Mouse (Mus musculus) spleen, postnatal 36 days (tissue): ENCODE measurements around the gene Cln6.
A peak's percentile ranks its signal among the peaks of the same experiment; 100 is the strongest.
"Not testable (repeated sequence)": the region's sequence is repeated elsewhere in the genome, so short reads cannot be mapped to it uniquely, and the experiment has no call there.

Experiments used
- DNase-seq, 2 experiments: peaks; one replicate each; pipeline ENCODE4 v3.0.0; 2022; ENCODE audit warnings: low spot score in 2 of 2, mixed read lengths in 1 of 2

Gene Cln6

DNA sequence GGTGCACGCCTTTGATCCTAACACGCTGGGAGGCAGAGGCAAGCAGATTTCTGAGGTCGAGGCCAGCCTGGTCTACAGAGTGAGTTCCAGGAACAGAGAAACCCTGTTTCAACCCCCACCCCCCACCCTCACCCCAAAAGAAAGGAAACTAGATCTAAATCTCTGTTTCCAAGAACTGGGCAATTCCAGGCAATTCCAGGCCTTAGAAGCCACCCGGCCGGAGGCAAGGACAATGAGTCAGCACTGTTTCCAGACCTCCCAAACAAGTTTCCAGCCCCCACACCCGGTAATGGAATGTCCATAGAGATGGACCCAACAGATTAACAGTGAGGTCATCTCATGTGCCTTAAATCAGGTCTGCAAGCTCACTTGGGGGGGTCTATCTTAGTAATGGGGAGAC, 8.7 kb upstream of the Cln6 start:
- DNase-seq, result no peak

DNA sequence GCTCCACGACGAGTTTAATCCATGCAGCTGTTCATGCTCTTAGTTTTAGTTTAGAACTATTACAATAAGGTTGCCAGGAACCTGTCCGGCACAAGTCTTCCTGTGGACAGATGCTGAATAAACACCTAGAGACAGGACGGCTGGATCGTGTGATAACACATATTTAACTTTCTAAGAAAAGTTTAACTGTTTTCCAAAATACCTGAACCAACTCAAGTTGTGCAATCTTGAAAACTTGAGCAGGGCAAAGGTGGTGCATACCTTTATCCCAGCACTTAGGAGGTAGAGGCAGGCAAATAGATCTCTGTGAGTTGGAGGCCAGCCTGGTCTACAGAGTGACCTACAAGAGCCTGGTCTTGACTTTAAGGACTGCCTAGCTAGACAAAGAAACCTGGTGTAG, 3.7 kb upstream of the Cln6 start:
- no peak for DNase-seq

DNA sequence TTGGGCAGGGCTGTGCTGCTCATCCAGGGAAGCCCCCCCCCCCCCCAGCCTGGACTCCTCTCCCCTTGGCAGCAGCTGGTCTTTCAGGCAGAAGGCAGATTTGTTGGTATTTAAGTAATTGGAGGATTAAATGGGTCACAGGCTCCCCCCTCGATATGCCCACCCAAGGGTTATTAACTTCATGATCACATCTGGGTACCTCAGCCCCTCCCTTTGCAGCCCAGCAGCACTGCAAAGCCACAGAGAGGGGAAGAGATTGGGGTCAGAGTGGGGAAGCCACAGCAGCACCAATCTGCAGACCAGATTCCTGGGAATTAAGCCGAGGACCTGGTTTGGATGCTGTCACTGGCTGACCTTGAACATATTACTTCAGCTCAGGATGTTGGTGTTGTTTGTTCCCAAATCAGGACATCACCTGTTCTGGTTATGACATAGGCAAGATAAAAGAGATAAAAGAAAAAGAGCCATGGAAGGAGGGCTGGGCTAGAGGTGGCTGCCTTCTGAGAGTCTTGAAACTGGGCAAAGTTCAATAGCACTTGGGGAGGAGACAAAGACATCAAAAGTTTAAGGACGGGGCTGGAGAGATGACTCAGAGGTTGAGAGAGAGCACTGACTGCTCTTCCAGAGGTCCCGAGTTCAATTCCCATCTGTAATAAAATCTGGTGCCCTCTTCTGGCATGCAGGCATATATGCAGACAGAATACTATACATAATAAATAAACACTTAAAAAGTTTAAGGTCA, 2.7 kb upstream of the Cln6 start:
- DNase-seq, result no peak

DNA sequence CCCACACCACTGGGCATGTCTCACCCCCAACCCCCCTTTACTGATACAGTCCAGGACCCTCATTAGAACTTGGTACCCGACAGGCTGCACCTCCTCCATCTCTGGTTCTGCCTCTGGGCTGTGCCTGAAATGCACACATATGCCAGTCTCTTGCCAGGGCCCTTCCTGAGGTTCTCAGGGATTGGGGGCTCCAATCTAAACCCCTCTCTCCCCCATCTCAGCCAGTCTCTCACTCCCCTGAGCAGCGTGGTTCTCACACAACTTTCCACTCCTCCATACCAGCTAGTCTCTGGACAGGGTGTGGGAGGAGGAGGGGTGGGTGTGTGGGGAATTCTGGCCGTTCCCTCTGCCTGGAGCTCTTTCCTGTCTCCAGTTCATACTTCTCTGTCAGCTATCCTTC, 974 bp upstream of the Cln6 start:
- no peak for DNase-seq

DNA sequence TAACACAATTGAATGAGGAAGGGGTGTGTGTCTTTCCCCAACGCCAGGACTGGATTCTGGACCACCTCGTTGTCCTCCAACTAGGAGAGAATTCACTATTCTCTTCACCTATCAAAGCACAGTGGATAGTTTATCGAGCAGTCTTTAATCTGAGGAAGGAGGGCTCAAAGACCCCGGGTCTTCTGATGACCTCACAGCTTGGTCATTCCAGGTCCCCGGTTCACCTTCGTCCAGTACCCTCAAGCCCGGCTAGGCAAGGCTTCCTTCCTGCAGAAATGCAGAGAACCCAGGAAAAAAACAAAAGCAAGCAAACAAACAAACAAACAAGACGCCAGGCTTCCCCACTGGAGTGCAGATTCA, 459 bp upstream of the Cln6 start:
- no peak for DNase-seq

DNA sequence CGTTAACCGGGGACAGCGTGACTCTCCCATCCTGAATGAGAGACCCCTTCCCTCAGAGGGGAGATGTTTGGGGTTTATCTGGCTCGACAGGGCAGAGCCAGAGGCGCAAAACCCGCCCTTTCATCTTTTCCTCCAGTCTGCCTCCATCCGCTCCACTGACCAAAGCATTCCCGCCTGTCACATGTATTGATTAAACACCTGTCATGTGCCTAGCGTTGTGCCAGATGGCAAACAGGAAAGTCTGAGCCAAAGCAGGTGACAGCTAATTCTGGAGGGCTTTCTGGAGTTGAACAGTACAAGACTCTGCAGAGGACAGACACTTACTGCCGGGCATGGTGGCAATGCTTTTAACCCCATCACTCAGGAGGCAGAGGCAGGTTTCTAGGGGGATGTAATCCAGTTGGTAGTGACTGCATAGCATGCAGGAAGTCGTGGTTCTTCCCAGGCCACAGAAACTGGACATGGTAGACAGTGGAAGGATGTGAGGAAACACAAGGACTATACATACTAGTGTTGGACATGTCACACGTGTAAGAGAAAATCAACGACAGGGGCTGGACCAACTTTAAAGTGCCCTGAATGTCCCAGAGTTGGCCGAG, 686 bp downstream of the Cln6 start:
- no peak for DNase-seq

DNA sequence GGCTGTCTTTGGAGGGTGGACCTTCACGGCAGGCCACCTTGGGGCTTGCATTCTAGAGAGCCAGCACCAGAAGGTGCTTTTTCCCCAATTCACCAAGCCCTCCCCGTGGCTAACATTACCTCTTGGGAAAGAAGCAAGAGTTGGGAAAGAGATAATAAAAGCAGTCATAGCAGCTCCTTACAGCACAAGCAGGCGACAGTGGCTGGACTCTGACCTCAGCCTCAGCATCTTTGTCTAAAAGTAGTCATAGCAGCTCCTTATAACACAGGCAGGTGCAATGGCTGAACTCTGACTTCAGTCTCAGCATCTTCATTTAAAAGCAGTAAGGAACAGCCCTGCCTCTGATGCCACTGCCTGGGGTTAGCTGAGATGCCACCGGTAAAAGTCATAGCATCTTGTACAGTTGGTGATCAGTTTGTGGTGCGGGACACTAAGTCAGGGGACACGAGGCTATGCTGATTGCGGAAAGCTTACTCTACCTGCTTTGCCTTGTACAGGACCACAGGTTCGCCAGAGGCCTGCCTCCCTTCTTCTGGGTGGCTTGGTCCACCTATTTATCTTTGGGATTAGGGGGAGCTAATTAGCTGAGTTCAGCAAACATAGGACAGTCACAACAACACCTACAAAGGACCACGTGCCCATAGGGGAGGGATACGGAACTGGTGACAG, 4.9 kb downstream of the Cln6 start:
- no peak for DNase-seq

DNA sequence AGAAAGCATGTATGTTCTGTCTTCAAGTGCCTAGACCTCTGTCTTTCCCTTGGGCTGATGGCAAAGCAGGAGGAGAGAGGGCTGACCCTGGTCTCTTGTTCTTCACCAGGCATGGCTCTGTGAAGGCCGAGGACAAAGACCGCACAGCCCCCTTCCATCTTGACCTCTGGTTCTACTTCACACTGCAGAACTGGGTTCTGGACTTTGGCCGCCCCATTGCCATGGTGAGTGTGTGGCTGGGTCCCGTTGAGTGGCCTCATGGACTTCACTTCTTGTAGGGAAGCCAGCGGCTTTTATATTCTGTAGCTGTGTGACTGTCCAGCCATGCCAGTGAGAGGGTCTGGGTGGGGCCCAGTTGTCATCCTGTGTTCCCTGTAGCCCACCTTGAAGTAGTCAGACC, 5.9 kb downstream of the Cln6 start:
- DNase-seq, result no peak

DNA sequence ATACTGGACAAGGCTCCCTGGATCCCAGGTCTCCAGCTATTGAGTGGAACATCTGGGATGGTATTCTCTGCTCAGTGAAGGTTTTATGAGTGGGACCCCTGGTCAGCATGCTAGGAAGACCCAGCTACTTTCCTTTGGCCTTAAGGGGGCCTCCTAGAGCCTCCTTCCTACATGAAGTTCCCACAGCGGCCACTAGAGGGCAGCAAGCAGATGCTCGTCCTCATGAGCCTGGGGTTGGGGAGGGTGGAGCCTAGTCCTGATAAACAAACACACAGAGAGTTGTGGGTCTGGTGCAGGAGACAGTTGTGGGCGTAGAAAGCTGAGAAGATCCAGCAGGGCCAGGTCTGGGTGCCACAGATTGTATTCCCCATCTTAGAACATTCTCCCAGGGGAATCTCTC, 9.1 kb downstream of the Cln6 start:
- DNase-seq, result peak; percentile 67 to 74

DNA sequence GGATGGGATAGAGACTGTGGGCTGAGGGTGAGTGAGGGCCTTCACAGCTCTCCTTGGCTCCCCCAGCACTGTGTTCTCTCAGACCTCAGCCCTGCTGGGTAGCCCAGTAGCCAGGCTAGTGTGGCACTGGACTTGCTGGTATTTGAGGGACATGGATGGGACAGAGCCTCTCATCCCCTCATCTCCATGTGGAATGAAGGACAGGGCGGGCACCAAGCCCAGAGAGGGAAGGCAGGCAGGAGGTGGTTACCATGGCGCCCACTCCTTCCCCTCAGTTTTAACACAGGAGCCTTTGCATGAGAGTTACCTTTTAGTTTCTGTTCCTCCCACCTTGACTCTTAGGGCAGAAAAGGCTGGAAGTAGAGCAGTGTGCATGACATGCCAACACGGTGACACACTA, 10.1 kb downstream of the Cln6 start:
- no peak for DNase-seq

DNA sequence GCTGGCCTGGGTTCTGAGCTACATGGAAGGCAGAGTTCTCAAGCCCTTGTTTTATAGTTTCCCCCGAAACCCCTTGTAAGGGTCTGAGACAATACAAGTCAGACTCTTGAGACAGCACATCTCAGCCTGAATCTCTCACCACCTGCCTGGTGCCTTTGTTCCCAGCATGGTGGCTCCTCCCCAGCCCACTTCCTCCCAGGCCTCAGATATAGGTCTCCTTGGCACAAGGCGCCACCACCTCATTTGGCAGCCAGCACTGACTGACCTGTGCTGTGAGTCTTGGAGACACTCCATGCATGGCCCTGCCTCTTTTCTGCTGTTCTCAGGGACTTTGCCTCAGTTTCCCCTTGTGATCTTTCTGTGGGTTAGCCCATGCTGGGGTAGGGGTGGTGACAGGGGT, 13.0 kb downstream of the Cln6 start:
- no peak for DNase-seq

DNA sequence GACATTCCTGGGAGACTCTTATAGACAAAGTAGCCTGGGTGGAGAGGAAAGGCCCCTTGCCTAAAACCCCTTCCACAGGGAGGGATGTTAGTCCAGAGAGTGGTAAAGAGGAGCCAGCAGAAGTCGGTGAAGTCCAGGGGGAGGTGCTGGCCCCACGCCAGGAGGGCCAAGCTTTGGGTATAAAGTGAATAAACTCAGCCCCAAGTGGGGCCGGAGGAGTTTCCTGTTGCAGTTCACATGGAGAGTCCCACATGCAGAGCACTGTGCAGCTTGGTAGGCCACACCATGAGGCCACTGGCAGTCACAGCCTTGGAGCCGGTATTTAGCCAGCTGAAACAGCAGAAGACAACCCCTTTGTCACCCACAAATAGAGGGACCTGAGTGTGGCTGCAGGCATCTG, 15.9 kb downstream of the Cln6 start:
- DNase-seq, result no peak

DNA sequence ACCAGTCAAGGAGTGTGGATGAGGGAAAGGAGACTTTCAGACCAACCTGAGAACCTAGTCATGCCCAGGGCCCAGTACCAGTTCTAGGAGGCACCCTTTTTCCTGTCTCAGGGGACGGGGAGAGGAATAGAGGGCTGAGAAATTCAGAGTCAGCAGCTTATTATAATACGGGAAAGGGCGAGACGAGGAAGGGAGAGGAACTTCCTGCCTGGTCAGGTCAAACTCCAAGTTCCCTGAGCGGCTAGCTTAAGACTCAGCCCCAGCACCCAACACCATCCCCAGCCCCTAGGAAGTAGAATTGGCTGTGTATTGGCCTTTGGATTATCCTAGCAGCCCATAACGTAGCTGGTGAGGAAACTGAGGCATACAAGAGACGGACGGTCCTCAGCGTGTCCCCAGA, 18.6 kb downstream of the Cln6 start:
- no peak for DNase-seq

DNA sequence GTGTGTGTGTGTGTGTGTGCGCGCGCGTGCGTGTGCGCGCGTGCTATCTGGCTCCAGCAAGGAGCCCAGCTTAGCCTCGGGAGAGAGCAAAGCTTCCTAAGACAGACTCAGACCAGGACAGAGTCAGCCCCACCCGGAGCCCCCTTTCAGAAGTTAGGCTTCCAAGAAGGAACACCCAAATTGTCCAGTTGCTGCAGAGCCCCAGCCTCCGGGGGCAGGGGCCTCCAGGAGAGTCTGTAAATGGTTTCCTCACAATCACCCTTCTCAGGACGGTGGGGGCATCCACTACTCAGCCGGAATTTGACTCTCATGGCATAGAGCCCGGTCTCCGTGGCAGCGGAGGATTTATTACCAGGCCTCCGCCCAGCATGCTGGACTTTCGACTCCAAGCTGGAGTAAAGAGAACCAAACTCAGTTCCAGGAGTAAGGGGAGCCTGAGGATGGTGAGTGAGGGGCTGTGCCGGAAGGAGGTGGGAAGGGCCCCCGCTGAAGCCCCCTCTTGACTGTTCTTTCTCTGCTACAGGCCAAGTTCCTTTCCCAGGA, 19.2 kb downstream of the Cln6 start, which contains the start of gene Calml4:
Gene Calml4 (plus strand): TSS at position 362 of the 543 bp plus-strand sequence.
- no peak for DNase-seq

DNA sequence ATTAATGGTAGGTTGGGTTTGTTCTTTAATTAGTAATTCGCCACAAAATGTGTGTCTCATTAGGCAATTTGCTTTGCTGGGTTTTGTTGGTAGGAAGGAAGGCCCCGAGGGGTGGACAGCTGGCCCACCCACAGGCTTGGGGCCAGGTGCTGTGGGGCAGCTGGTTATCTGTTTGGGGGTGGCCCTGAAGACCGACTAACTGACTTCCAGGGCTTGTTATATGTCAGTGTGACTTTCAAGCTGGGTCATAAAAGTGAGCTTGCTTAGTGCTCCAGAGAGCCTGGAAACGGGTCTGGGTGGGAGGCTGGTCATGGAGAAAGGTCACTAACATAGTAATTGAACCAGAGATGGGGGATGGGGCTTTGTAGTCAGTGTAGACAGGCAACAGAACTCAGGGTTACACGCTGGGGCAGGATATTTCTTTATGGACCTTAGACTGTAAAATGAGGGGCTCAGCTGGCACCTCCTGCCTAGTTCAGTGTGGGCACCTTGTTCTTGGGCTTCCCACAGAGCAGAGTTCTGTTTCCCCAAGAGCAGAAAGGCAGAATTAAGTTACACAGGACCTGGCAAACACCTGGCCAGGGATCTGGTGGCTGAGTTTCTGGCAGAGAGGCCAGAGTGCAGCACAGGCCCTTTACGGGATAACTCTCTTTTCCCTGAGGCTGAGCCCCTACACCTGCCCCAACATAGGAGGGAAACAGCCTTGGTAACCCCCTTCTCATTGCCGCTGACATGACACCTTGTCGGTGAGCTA, 19.9 kb downstream of the Cln6 start:
- DNase-seq, result no peak

DNA sequence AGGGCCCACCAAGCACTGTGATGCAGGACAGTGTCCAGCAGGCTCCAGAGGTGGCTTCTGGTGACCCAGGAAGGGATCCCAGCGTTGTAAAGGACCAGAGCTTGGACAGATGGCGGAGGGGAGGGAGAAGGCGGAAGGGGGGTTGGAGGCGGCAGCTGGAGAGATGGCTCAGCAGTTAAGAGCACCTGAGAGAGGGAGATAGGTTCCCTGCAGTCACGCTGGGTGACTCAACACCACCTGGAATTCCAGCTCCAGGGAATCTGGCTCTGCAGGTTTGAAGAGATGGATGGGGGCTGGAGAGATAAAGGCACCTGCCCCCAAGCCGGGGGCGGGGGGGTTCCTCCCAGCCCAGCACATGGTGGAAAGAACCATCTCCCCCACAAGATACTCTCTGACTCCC, 21.5 kb downstream of the Cln6 start:
- not testable (repeated sequence) for DNase-seq

DNA sequence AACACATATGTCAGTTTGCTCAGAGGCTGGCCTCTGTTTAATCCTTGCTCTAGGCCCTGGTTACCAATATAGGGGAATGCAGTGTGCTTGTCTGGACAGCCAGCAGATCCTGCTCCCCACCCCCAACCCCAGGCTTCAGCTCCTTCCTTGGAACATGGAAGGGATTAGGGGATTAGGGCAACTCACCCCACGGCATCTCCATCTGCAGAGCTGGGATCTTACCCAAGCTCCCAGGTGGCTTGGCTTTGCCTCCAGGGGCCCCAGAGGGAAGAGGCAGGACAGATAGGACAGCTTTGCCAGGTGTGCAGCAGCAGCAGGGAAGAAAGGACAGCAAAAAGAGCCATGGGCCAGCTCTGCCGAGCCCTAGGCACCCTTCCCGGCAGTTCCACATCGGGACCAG, 22.3 kb downstream of the Cln6 start:
- no peak for DNase-seq

DNA sequence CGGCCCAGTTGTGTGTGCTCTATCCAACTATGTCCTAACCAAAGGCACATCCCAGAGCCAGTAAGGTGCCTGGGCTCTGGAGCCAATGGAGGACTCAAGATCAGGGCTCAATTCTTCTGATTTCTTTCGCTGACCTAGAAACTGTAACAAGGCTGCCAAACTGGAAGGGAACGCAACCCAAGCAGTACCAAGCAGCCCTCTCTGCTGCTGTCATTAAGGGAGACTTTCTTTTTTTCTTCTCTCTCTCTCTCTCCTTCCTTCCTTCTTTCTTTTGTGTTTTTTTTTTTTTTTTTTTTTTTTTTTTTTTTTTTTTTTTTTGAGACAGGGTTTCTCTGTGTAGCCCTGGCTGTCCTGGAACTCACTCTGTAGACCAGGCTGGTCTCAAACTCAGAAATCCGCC, 30.7 kb downstream of the Cln6 start:
- not testable (repeated sequence) for DNase-seq

DNA sequence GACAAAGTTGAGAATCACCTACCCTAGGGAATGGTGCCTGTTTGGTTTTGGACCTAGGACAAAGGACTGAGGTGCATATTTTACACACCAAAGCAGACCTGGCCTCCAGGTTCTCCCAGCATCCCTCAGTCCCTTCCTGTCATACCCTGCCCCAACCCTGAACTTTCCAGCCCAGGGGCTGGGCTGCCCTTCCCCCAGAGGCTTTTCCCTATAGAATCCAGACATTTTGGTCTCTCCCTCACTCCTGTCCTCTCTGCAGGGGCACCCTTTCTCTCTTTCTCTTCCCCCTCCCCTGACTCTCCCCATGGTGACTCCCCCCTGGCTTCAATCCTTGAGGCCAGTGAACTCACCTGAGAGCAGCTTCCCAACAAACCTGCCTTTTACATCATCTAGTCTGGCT, 32.1 kb downstream of the Cln6 start:
- no peak for DNase-seq

DNA sequence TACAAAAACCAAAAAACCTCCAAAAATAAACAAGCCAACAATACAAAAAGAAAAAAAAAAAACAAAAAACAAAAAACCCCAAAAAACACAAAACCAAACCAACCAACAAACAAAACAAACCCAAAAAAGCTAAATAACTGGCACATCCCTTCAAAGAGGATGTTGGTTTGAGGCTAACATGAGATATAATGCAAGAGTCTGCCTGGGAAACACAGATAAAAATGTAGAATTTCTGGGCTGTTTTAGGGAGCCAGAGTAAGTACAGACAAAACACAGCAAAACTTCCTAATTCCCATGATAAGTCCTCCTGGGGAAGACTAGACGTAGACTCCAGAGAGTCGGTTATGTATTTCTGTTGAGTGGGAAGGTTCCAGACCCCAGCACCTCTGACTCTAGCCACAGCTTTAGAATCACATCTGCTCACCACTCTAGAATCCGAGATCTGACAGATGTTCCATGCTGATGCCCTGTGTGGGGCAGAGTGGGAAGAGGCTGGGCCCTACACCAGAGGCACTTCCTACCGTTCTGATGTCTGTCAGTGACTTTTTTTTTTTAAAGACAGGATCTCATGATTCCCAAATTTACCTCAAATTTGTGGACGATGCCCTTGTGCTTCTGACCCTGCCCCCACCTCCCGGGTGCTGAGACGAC, 38.5 kb downstream of the Cln6 start:
- DNase-seq, result no peak

DNA sequence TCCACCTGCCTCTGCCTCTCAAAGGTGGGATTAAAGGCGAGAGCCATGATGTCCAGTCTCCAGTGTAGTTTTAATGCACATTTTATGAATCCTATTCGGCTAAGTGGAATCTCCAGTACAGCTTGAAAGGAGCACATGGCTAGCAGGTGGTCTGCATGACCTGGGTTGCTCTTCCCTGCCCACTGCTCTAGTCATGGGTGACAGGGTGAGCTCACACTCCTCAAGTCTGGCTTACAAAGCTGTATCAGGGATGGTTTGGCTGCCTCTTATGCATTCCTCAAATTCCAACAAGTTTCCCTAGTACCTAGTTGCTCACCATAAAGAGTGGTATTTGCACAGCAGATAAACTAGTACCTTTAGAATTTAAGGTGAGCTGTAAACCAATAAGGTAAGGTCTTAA, 39.2 kb downstream of the Cln6 start:
- DNase-seq, result no peak

DNA sequence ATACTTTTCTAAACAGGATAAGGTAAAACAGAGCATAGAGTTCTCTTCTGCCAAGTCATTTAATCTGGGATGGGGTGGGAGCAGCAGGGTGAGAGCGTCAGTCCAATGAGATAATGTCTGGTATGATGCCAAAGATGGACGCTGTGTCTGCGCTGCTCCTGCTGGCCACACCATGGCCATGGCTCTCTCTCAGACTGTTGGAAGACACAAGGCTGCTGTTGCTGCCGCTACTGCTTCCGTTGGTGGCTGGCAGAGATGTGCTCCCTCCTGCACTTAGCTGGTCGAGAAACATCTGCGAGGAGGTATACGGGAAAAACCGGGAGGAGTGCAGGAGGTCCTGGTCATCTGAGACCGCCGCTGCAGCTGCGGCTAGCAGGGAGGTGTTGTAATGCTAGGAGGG, 43.3 kb downstream of the Cln6 start:
- no peak for DNase-seq
